Mouse (Mus musculus) forelimb bud, embryonic 11.5 days (tissue): ENCODE measurements around the gene Rnls.
A peak's percentile ranks its signal among the peaks of the same experiment; 100 is the strongest.
"Not testable (repeated sequence)": the region's sequence is repeated elsewhere in the genome, so short reads cannot be mapped to it uniquely, and the experiment has no call there.

Experiments used
- DNase-seq: peaks from one replicate; pipeline ENCODE4 v3.0.0-alpha.2; 2012; ENCODE audit warnings: low read depth, low spot score

Rnls gene

GRCm38 (mm10) chr19:33391651-33392382 is at the start of gene Rnls:
TSS of gene Rnls (minus strand) at chr19:33392295.
- DNase-seq = peak; percentile 82

GRCm38 (mm10) chr19:33429457-33429856 is 37.4 kb upstream of the Rnls start:
- DNase-seq = no peak

GRCm38 (mm10) chr19:33419368-33419767 is 27.3 kb upstream of the Rnls start:
- DNase-seq = not testable (repeated sequence)

- no peak for DNase-seq
Measured at GRCm38 (mm10) chr19:33380825-33381224, 11.3 kb downstream of the Rnls start.

GRCm38 (mm10) chr19:33380386-33380785 is 11.7 kb downstream of the Rnls start:
- peak; percentile 39 for DNase-seq

- DNase-seq = no peak
Measured at GRCm38 (mm10) chr19:33368808-33369207, 23.3 kb downstream of the Rnls start.

GRCm38 (mm10) chr19:33366661-33367060 is 25.4 kb downstream of the Rnls start:
- DNase-seq = peak; percentile 69

GRCm38 (mm10) chr19:33357019-33357418 is 35.1 kb downstream of the Rnls start:
- DNase-seq = no peak

- DNase-seq = no peak
Measured at GRCm38 (mm10) chr19:33340119-33340518, 52.0 kb downstream of the Rnls start.

- no peak for DNase-seq
Measured at GRCm38 (mm10) chr19:33326706-33327641, 65.1 kb downstream of the Rnls start.

- DNase-seq = no peak
Measured at GRCm38 (mm10) chr19:33318785-33319184, 73.3 kb downstream of the Rnls start.

GRCm38 (mm10) chr19:33317130-33317529 is 75.0 kb downstream of the Rnls start:
- DNase-seq = no peak

GRCm38 (mm10) chr19:33299726-33300292 is 92.3 kb downstream of the Rnls start:
- no peak for DNase-seq

GRCm38 (mm10) chr19:33296338-33296737 is 95.8 kb downstream of the Rnls start:
- no peak for DNase-seq

GRCm38 (mm10) chr19:33282985-33283384 is 109.1 kb downstream of the Rnls start:
- DNase-seq = no peak

GRCm38 (mm10) chr19:33276421-33276820 is 115.7 kb downstream of the Rnls start:
- DNase-seq = no peak

- DNase-seq = no peak
Measured at GRCm38 (mm10) chr19:33273676-33274075, 118.4 kb downstream of the Rnls start.

GRCm38 (mm10) chr19:33271571-33271970 is 120.5 kb downstream of the Rnls start:
- DNase-seq = no peak

- no peak for DNase-seq
Measured at GRCm38 (mm10) chr19:33270231-33270630, 121.9 kb downstream of the Rnls start.

- DNase-seq = no peak
Measured at GRCm38 (mm10) chr19:33268044-33268443, 124.1 kb downstream of the Rnls start.

- DNase-seq = peak; percentile 11
Measured at GRCm38 (mm10) chr19:33265245-33265644, 126.8 kb downstream of the Rnls start.
